Mouse (Mus musculus) lung, embryonic 16.5 days (tissue): Measurements from ENCODE around the gene Crebrf. TPM values are rescaled to one million over a fixed set of nuclear protein-coding genes. Genes with fewer than 3 reads are reported as not detected.

Source experiments
- polyA plus RNA-seq: library from polyadenylated mRNA; unstranded; fragments of >200 nt; fragmentation: Nextera tagmentation; extraction: Ambion mirVana; gene quantifications from 2 replicates; pipeline ENCODE4 v1.2.1, GENCODE M21; 2015

The Crebrf gene
- polyA plus RNA-seq, 1 experiment from 2014 or later = 8.9 TPM

Other genes starting within 250 kb of the Crebrf start
- gene Ergic1, start 154.2 kb upstream of the Crebrf start, polyA plus RNA-seq = 84.3 and 94.6 TPM in 2 replicates
- 25.2 and 28.4 TPM in 2 replicates for gene Dusp1, start 153.5 kb upstream of the Crebrf start, polyA plus RNA-seq
- gene Atp6v0e, start 52.4 kb upstream of the Crebrf start, polyA plus RNA-seq = 186 and 203 TPM in 2 replicates
- gene Bnip1, start 65.4 kb downstream of the Crebrf start, polyA plus RNA-seq = 45.2 and 47.7 TPM in 2 replicates
- 1.6 and 2.9 TPM in 2 replicates for gene Nkx2-5, start 129.4 kb downstream of the Crebrf start, polyA plus RNA-seq
- gene Kifc5b, start 201.4 kb downstream of the Crebrf start, polyA plus RNA-seq = 9.0 and 12.9 TPM in 2 replicates
- gene Phf1, start 217.4 kb downstream of the Crebrf start, polyA plus RNA-seq = 9.7 and 10.0 TPM in 2 replicates
- 194 and 199 TPM in 2 replicates for gene Cuta, start 223.9 kb downstream of the Crebrf start, polyA plus RNA-seq
- 0.90 and 1.9 TPM in 2 replicates for gene Syngap1, start 225.6 kb downstream of the Crebrf start, polyA plus RNA-seq